16 mouse cellular contexts compared by ENCODE assay signal in the genomic region with DNA sequence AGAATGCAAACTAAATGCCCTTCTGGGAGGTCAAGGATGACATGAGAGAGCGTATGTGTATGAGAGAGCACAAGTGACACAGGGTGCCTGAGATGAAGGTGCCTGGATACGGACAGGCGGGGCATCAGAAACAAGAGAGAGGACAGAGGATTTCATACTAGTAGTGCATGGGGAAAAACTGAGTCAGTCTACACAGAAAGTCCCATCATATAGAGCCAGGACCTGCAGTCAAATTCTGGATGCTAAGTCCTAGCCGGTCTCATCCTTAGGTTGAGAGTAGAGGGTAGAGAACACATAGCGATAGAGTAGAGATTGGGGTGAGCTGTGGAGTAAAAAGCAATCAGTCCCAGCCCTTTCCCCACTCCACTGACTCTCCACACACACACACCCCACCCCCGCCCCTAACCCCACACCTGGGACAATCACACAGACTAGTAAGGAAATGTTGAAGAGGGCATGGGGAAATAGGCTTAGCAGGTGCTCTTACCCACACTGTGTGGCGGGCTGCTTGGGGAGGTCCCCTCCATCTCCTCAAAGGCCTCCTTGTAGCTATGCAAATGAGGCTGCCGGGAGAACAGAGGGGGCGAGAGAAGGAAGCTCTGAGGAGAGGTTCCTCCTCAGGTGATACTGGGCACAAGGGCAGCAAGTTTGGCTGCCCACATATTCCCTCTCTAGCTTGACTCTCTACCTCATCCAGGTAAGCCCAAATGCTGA.
DNase-seq lines count a peak whose midpoint lies in the region; ATAC-seq lines count a peak whose summit lies in the region.
"Had no signal": no experiment of that assay in that cellular context is flagged by ENCODE, and none has a peak within 500 bp of the region (broad histone marks: within the 10 kb centered on the region; RNA-seq: fewer than 3 reads in every experiment).

No protein-coding gene starts in this region.

- peaks cover 70% of the 10 kb centered on the region for H3K36me3 ChIP-seq in heart, embryonic 10.5 days
- H3K36me3 ChIP-seq in hindbrain, embryonic 14.5 days (replicated peaks; ENCODE audit: control insufficient read depth, insufficient read depth), result no peaks in the 10 kb centered on the region
- H3K36me3 ChIP-seq: midbrain, embryonic 12.5 days had no signal

- H3K27me3 ChIP-seq in heart, embryonic 10.5 days (ENCODE audit: insufficient read depth, poor library complexity, severe bottlenecking), result peaks cover 36% of the 10 kb centered on the region
- no peaks in the 10 kb centered on the region for H3K27me3 ChIP-seq in hindbrain, embryonic 14.5 days (ENCODE audit: control insufficient read depth, insufficient read depth, low read length)
- H3K27me3 ChIP-seq: midbrain, embryonic 12.5 days had no signal

- H3K9ac ChIP-seq in hindbrain, embryonic 14.5 days, result no peak overlapping the region
- H3K9ac ChIP-seq: midbrain, embryonic 12.5 days had no signal

- H3K27ac ChIP-seq in heart, embryonic 10.5 days, result no peak overlapping the region
- H3K27ac ChIP-seq in hindbrain, embryonic 14.5 days, result no peak overlapping the region
- H3K27ac ChIP-seq: heart, adult 2 months; midbrain, embryonic 12.5 days had no signal

- WGBS in heart, embryonic 10.5 days, result 77% methylated on average over 9 of the region's 9 CpGs
- 78% methylated on average over 9 of the region's 9 CpGs for WGBS in hindbrain, embryonic 14.5 days

- no peak overlapping the region for H3K4me2 ChIP-seq in hindbrain, embryonic 14.5 days (replicated peaks)
- H3K4me2 ChIP-seq: midbrain, embryonic 12.5 days had no signal

- H3K4me1 ChIP-seq in heart, embryonic 10.5 days, result peaks cover 84% of the 10 kb centered on the region
- H3K4me1 ChIP-seq in hindbrain, embryonic 14.5 days (replicated peaks; ENCODE audit: control insufficient read depth, insufficient read depth, low read length), result peaks cover 13% of the 10 kb centered on the region; the same call in 1 of the 2 replicates

- H3K9me3 ChIP-seq in heart, embryonic 10.5 days, result no peaks in the 10 kb centered on the region
- H3K9me3 ChIP-seq in hindbrain, embryonic 14.5 days (ENCODE audit: control insufficient read depth, low read length), result no peaks in the 10 kb centered on the region
- H3K9me3 ChIP-seq: midbrain, embryonic 12.5 days had no signal

- peak; percentile 91 for DNase-seq in heart, adult 11 months
- no peak for DNase-seq in heart, embryonic 10.5 days (ENCODE audit: low spot score)
- DNase-seq in A20 (ENCODE audit: low read depth, low spot score), result peak; percentile 89
- DNase-seq in thymus, postnatal 0 days (ENCODE audit: low spot score), result peak; percentile 75
- DNase-seq in frontal cortex, postnatal 10 days (ENCODE audit: low spot score in 2 of 2), result no peak
- no peak for DNase-seq in hindbrain, embryonic 14.5 days (ENCODE audit: low spot score)
- DNase-seq in layer of hippocampus, postnatal 36 days, result no peak
- DNase-seq: cerebellum, adult 18-20 months; gastrocnemius, postnatal 10 days; heart, adult 2 months; heart, postnatal 4 days; lung, adult 18-20 months had no signal

- peak; percentile 94 for ATAC-seq in activated CD4-positive, CD25-positive, alpha-beta regulatory T cell, adult 4 months
- ATAC-seq in hindbrain, embryonic 14.5 days (ENCODE audit: low FRiP score), result no peak
- ATAC-seq: forebrain, embryonic 16.5 days had no signal

- no peak overlapping the region for H3K4me3 ChIP-seq in heart, embryonic 10.5 days
- H3K4me3 ChIP-seq in hindbrain, embryonic 14.5 days (replicated peaks; ENCODE audit: low read length), result no peak overlapping the region
- H3K4me3 ChIP-seq: erythroblast, embryonic 14.5 days; heart, adult 2 months; midbrain, embryonic 12.5 days had no signal

Comparison
In these comparisons a context has a peak if more than half of its experiments do, and no peak if none do; other contexts are left out.
1. DNase-seq: peak in heart, adult 11 months (single experiment), A20 (single experiment) and thymus, postnatal 0 days (single experiment); none in heart, embryonic 10.5 days (single experiment), frontal cortex, postnatal 10 days (0 of 2), hindbrain, embryonic 14.5 days (single experiment) and layer of hippocampus, postnatal 36 days (0 of 2).